Mouse (Mus musculus) liver, postnatal 0 days (tissue): Measurements from ENCODE around the gene Mpv17l2.

Source experiments
- CTCF ChIP-seq: sonication (generic); IDR thresholded peaks from 2 replicates; pipeline ENCODE4 v1.5.1; 2016; ENCODE audit warnings: antibody characterized with exemption, low read depth
- EP300 ChIP-seq: IDR thresholded peaks from 2 replicates; pipeline ENCODE4 v1.6.1; 2016; ENCODE audit warnings: antibody characterized with exemption, low read depth, mild to moderate bottlenecking

- TF ChIP-seq EP300, result no peak
- no peak for TF ChIP-seq CTCF
Observed at GRCm38 (mm10) chr8:70803761-70804480, 43.2 kb upstream of the Mpv17l2 start.
